Mouse (Mus musculus) forebrain, embryonic 10.5 days (tissue): Measurements from ENCODE around the gene Gpr55. TPM values are rescaled to one million over a fixed set of nuclear protein-coding genes. Genes with fewer than 3 reads are reported as not detected.
A peak's percentile ranks its signal among the peaks of the same experiment; 100 is the strongest.
"Not testable (repeated sequence)": the region's sequence is repeated elsewhere in the genome, so short reads cannot be mapped to it uniquely, and the experiment has no call there.

Experiments
- DNase-seq: peaks from one replicate; pipeline ENCODE4 v3.0.0-alpha.2; 2017; ENCODE audit warnings: low spot score; ENCODE audit errors: extremely low spot score
- H3K27ac ChIP-seq: fragments of 300-500 bp; sonication (generic); 2 replicates; pipeline ENCODE4 v1.5.1; 2016; ENCODE audit warnings: mild to moderate bottlenecking
- H3K27me3 ChIP-seq: fragments of 300-500 bp; sonication (generic); 2 replicates; pipeline ENCODE4 v1.6.1; 2016; ENCODE audit warnings: mild to moderate bottlenecking; ENCODE audit not compliant: poor library complexity, severe bottlenecking
- H3K36me3 ChIP-seq: fragments of 300-500 bp; sonication (generic); replicated peaks from 2 replicates; pipeline ENCODE4 v1.6.1; 2016; ENCODE audit warnings: mild to moderate bottlenecking, moderate library complexity
- H3K4me1 ChIP-seq: fragments of 300-500 bp; sonication (generic); 2 replicates; pipeline ENCODE4 v1.6.1; 2016
- H3K4me3 ChIP-seq: fragments of 300-500 bp; sonication (generic); 2 replicates; pipeline ENCODE4 v1.5.1; 2016; ENCODE audit warnings: mild to moderate bottlenecking, moderate library complexity
- H3K9me3 ChIP-seq: fragments of 300-500 bp; sonication (generic); 2 replicates; pipeline ENCODE4 v1.6.1; 2016; ENCODE audit warnings: mild to moderate bottlenecking, moderate library complexity
- WGBS: fragments of 180-500 bp; shearing (Covaris S2); methylation state at CpG from one replicate; pipeline ENCODE4 v1.1.7; 2016; 5-methylcytosine and 5-hydroxymethylcytosine counted together
- polyA plus RNA-seq: library from polyadenylated mRNA; unstranded; fragments of >200 nt; fragmentation: Nextera tagmentation; extraction: Ambion mirVana; gene quantifications from 2 replicates; pipeline ENCODE4 v1.2.1, GENCODE M21; 2016

Gene Gpr55
- not detected in 2 replicates for polyA plus RNA-seq

GRCm38 (mm10) chr1:85960873-85961272, at the start of gene Gpr55:
Gpr55 (minus strand) TSS chr1:85961007.
- no peak for DNase-seq
- H3K4me1 ChIP-seq = no peaks in the 10 kb centered on the region
- H3K9me3 ChIP-seq = no peaks in the 10 kb centered on the region
- WGBS = 92% methylated on average over 5 of the region's 5 CpGs
- H3K27me3 ChIP-seq = no peaks in the 10 kb centered on the region
- H3K36me3 ChIP-seq = no peaks in the 10 kb centered on the region
- H3K27ac ChIP-seq = no peak within 1 kb of the TSS
- no peak within 1 kb of the TSS for H3K4me3 ChIP-seq

- Histone ChIP-seq H3K4me1 (no peaks in the 10 kb centered on the region), H3K27me3 (no peaks in the 10 kb centered on the region; the same call in 1 of the 2 replicates), H3K36me3 (no peaks in the 10 kb centered on the region), H3K4me3 (no peak overlapping the region), H3K27ac (no peak overlapping the region), H3K9me3 (peaks cover 2% of the 10 kb centered on the region; the same call in 1 of the 2 replicates)
- WGBS = 4% methylated on average over 7 of the region's 7 CpGs
- peak; percentile 85 for DNase-seq
Observed at GRCm38 (mm10) chr1:86007778-86008177, 47.0 kb upstream of the Gpr55 start.

GRCm38 (mm10) chr1:86006040-86006439, 45.2 kb upstream of the Gpr55 start:
- no peak for DNase-seq
- Histone ChIP-seq H3K27me3 (no peaks in the 10 kb centered on the region; the same call in 1 of the 2 replicates), H3K4me1 (no peaks in the 10 kb centered on the region), H3K36me3 (no peaks in the 10 kb centered on the region), H3K27ac (no peak overlapping the region), H3K9me3 (no peaks in the 10 kb centered on the region), H3K4me3 (no peak overlapping the region)
- 91% methylated on average over 6 of the region's 6 CpGs for WGBS

GRCm38 (mm10) chr1:86005540-86005939, 44.7 kb upstream of the Gpr55 start:
- H3K4me3 ChIP-seq = no peak overlapping the region
- H3K36me3 ChIP-seq = no peaks in the 10 kb centered on the region
- DNase-seq = no peak
- 94% methylated on average over 10 of the region's 10 CpGs for WGBS
- H3K27ac ChIP-seq = no peak overlapping the region
- no peaks in the 10 kb centered on the region; the same call in 1 of the 2 replicates for H3K27me3 ChIP-seq
- no peaks in the 10 kb centered on the region for H3K4me1 ChIP-seq
- no peaks in the 10 kb centered on the region for H3K9me3 ChIP-seq

- Histone ChIP-seq H3K4me3 (no peak overlapping the region), H3K27ac (no peak overlapping the region), H3K36me3 (no peaks in the 10 kb centered on the region), H3K9me3 (peaks cover 4% of the 10 kb centered on the region; the same call in 1 of the 2 replicates), H3K4me1 (no peaks in the 10 kb centered on the region), H3K27me3 (no peaks in the 10 kb centered on the region)
- 86% methylated on average over 18 of the region's 18 CpGs for WGBS
- no peak for DNase-seq
Observed at GRCm38 (mm10) chr1:85999853-86000570, 39.2 kb upstream of the Gpr55 start.

- no peak overlapping the region for H3K27ac ChIP-seq
- 85% methylated on average over 4 of the region's 4 CpGs for WGBS
- no peak overlapping the region for H3K4me3 ChIP-seq
- no peaks in the 10 kb centered on the region for H3K36me3 ChIP-seq
- no peaks in the 10 kb centered on the region for H3K27me3 ChIP-seq
- peaks cover 4% of the 10 kb centered on the region; the same call in 1 of the 2 replicates for H3K9me3 ChIP-seq
- no peak for DNase-seq
- H3K4me1 ChIP-seq = no peaks in the 10 kb centered on the region
Observed at GRCm38 (mm10) chr1:85998012-85998411, 37.2 kb upstream of the Gpr55 start.

- H3K4me1 ChIP-seq = no peaks in the 10 kb centered on the region
- no peak overlapping the region for H3K27ac ChIP-seq
- no peaks in the 10 kb centered on the region for H3K36me3 ChIP-seq
- no peak for DNase-seq
- no peaks in the 10 kb centered on the region for H3K27me3 ChIP-seq
- no peak overlapping the region for H3K4me3 ChIP-seq
- peaks cover 4% of the 10 kb centered on the region; the same call in 1 of the 2 replicates for H3K9me3 ChIP-seq
- WGBS = 96% methylated on average over 1 of the region's 1 CpGs
Observed at GRCm38 (mm10) chr1:85997221-85997620, 36.4 kb upstream of the Gpr55 start.

GRCm38 (mm10) chr1:85993541-85993940, 32.7 kb upstream of the Gpr55 start:
- Histone ChIP-seq H3K36me3 (no peaks in the 10 kb centered on the region), H3K4me3 (no peak overlapping the region), H3K9me3 (peaks cover 4% of the 10 kb centered on the region; the same call in 1 of the 2 replicates), H3K4me1 (no peaks in the 10 kb centered on the region), H3K27ac (no peak overlapping the region), H3K27me3 (no peaks in the 10 kb centered on the region)
- WGBS = 88% methylated on average over 3 of the region's 4 CpGs
- DNase-seq = no peak

GRCm38 (mm10) chr1:85992175-85992574, 31.4 kb upstream of the Gpr55 start:
- 85% methylated on average over 9 of the region's 9 CpGs for WGBS
- Histone ChIP-seq H3K4me1 (peaks cover 4% of the 10 kb centered on the region; the same call in 1 of the 2 replicates), H3K4me3 (no peak overlapping the region), H3K27ac (no peak overlapping the region), H3K9me3 (peaks cover 4% of the 10 kb centered on the region; the same call in 1 of the 2 replicates), H3K27me3 (no peaks in the 10 kb centered on the region), H3K36me3 (no peaks in the 10 kb centered on the region)
- no peak for DNase-seq

GRCm38 (mm10) chr1:85988882-85989281, 28.1 kb upstream of the Gpr55 start:
- H3K4me1 ChIP-seq, H3K4me3 ChIP-seq, H3K36me3 ChIP-seq, H3K9me3 ChIP-seq, DNase-seq, H3K27ac ChIP-seq, H3K27me3 ChIP-seq: not testable (repeated sequence)
- WGBS = 92% methylated on average over 4 of the region's 4 CpGs

- no peaks in the 10 kb centered on the region for H3K27me3 ChIP-seq
- peaks cover 6% of the 10 kb centered on the region; the same call in 1 of the 2 replicates for H3K4me1 ChIP-seq
- no peaks in the 10 kb centered on the region for H3K36me3 ChIP-seq
- H3K4me3 ChIP-seq = no peak overlapping the region
- no peak overlapping the region for H3K27ac ChIP-seq
- 79% methylated on average over 4 of the region's 4 CpGs for WGBS
- no peak for DNase-seq
- H3K9me3 ChIP-seq = no peaks in the 10 kb centered on the region
Observed at GRCm38 (mm10) chr1:85988351-85988750, 27.5 kb upstream of the Gpr55 start.

GRCm38 (mm10) chr1:85985784-85986183, 25.0 kb upstream of the Gpr55 start:
- Histone ChIP-seq H3K36me3 (no peaks in the 10 kb centered on the region), H3K27me3 (no peaks in the 10 kb centered on the region), H3K9me3 (no peaks in the 10 kb centered on the region), H3K4me3 (no peak overlapping the region), H3K27ac (no peak overlapping the region), H3K4me1 (peaks cover 6% of the 10 kb centered on the region; the same call in 1 of the 2 replicates)
- DNase-seq = no peak
- 86% methylated on average over 3 of the region's 3 CpGs for WGBS

- H3K4me3 ChIP-seq = no peak overlapping the region
- H3K36me3 ChIP-seq = no peaks in the 10 kb centered on the region
- 81% methylated on average over 7 of the region's 7 CpGs for WGBS
- no peak overlapping the region for H3K27ac ChIP-seq
- H3K27me3 ChIP-seq = no peaks in the 10 kb centered on the region
- no peak for DNase-seq
- H3K9me3 ChIP-seq = no peaks in the 10 kb centered on the region
- no peaks in the 10 kb centered on the region for H3K4me1 ChIP-seq
Observed at GRCm38 (mm10) chr1:85981738-85982357, 21.0 kb upstream of the Gpr55 start.
